Mouse (Mus musculus) naive thymus-derived CD4-positive, alpha-beta T cell, adult 2 months (primary cell): ENCODE data around the gene Cyld.
"Not testable (repeated sequence)": the region's sequence is repeated elsewhere in the genome, so short reads cannot be mapped to it uniquely, and the experiment has no call there.

Source experiments
- DNase-seq: peaks from one replicate; pipeline ENCODE4 v3.0.0-alpha.2; 2011; ENCODE audit warnings: low read depth

Cyld gene

DNA sequence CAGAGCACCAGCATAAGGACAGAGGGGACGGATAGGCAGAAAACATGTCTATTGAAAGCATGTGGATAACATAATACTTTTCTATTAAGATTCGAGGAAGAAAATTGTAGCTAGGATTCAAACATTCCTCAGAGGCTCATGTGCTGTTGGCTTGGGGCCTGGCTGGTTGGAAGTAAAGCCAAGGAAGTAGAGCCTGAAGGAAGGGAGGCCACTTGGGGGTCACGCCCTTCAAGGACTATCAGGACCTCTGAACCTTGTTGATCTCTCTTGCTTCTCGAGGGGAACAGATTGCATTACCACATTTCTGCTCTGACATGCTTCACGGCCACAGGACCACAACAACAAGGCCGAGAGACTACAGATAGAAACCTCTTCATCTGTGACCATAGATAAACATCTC lies 7.7 kb upstream of the Cyld start:
- DNase-seq, result no peak

DNA sequence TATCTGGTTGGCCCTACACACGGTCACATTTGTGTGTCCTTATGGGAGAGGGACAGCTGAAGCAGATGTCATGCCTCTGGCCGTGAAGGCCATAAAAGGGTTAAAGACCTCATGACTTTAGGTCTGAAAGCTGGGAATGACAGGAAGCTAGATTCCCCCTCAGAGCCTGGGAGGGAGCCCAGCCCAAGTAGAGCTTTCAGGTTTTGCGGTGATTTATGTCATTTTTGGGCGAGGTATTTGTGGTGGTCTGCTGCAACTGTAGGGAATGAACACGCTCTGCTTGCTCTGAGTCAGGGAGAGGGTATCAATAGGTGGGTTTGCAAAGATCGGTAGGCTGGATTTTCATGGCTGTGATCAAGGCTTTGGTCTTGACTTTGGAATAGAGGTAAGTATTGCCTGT lies 6.9 kb upstream of the Cyld start:
- DNase-seq, result no peak

DNA sequence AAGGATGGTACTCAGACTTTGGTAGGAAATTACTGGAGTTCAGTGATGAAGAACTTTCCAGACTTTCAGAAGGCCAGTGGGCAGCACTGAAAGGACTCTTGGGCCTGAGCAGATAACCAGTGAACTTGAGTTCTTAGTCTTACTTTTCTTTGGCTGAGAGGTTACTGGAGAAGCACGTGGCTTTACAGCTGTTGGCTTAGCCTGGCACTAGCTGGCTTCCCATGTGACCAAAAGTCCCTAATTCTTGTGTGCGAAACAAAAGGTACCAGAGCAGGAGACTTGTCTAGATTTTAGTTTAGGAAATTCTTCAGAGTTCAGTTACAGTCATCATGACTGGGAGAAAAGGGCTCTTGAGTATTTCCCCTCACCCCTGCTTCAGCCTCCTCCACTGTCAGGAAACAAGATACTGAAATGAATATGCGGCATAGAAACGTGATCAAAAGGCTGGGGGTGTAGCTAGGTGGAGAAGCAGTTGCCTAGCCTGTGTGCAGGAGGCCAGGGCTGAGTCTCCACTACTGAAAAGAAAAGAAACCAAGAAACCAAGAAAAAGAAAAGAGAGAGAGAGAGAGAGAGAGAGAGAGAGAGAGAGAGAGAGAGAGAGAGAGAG lies 5.4 kb upstream of the Cyld start:
- peak; percentile 78 for DNase-seq

DNA sequence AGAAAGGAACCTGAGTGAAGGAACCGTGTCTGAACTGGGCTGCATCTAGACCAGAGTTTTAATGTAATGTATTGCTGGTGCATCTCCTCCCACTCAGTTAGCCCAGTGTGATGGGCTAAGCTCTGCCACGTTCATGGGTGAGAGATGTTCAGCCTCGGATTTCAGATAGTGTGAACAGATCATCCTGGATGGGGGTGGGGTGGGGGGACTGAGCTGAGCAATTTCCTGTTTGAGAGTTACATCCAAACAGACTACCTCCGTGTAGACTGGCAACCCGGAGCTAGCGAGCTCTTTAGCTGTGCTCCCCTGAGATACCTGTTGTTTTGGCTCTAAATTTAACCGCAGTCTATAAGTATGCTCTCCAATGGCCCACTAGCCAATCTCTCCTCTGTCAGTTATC lies 4.9 kb upstream of the Cyld start:
- peak; percentile 83 for DNase-seq

DNA sequence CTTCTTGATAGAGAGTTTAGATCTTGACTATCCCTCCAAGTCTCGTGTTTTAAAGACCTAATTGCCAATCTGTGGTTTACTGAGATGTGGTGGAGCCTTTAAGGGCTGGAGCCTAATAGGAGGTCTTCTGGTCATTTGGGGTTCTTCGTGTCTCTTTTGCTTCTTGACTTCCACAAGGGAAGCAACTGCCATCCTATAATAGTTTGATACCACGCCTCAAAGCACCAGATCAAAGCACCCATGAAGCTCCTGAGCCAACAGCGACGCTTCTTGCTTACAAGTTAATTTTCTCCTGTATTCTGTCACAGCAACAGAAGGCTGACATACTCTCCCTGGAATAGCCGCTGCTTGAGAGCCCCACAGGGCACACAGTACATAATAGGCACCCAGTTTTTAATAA lies 4.0 kb upstream of the Cyld start:
- DNase-seq, result peak; percentile 49

DNA sequence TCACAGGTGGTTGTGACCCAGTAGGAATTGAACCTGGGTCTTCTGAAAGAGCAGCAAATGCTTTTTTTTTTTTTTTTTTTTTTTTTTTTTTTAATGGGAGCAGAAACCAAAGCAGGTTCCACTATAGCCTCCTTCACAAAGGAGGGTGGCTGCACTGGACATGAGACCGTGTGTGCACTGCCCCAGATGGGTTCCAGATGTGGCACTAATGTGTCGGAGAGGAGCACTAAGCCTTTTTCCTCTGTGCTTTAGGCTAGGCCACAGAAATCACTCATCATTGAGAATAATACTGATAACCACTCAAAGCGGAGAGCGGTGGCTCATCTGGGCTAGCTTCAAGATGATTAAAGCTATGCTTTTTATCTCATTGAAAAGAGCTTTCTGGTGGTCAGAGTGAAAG lies 3.5 kb upstream of the Cyld start:
- DNase-seq, result no peak

DNA sequence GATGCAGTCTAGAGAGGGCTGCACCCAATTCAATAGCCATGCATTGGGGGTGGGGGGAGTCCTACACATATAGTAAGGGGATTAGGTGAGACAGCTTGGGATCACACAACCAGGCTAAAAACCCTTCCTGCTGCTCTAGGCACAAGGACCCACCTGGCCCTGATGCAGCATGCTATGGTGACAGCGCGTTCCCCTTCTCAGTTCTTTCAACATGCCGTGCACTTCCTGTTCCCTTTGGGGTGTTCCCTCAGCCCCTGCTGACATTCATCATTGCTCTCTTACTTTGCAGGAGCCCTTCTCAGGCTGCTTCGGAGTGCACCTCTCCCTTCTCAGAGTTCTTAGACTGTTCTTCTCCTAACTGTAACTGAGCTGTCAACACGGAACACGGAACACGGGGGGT lies 2.5 kb upstream of the Cyld start:
- DNase-seq, result peak; percentile 74

DNA sequence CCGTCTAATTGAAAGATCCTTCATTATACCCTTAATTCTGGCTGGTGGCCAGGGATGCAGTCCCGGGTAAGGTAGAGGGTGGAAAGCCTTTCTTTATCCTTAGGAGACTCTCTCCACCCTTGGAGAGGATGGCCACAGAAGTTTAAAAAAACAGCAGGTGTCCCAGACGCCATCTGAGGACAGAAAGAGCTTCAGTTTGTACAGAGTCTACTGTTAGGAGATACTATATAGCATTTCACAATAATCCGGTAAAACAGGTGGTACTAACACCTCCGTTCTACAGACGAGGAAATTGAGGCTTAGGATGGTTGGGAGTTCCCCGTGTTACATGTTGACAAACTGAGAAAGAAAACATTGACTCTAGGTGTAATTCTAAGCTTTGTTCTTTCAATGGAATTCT lies 600 bp upstream of the Cyld start:
- DNase-seq, result no peak

DNA sequence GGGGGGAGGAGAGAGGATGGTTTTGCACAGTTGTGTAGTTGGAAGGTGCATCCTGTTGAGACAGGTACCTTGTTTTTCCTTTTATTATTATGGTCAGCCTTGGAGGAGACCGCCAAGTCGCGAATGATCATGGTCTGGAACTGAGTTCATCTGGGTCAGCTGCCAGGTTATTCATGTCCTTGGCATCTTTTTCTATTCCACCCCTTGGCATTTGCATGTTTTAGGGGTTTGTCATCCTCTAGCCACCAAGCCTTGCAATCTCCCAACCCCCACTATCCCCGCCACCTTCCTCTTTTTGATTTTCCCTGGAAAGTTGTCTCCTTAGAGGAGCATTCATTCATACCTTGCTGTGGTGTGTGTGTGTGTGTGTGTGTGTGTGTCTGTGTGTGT lies 809 bp downstream of the Cyld start:
- DNase-seq, result no peak

DNA sequence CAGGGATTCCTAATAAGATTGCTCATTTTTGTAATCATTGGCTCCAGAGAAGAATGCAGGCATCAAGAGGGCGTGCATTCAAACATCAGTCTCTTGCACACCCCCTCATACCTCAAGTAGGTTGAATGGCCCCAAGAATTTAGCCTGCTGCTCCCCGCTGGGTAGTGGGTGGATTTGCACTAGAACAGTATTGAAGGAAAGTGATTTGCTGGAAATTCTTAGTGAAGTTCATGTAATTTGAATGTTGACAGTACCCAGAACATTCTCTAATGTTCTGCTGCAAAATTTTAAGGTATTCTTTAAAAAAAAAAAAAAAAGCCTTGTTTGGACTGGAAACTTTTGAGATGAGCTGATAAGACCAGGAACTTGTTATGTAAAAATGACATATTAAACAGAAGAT lies 1.2 kb downstream of the Cyld start:
- peak; percentile 44 for DNase-seq

DNA sequence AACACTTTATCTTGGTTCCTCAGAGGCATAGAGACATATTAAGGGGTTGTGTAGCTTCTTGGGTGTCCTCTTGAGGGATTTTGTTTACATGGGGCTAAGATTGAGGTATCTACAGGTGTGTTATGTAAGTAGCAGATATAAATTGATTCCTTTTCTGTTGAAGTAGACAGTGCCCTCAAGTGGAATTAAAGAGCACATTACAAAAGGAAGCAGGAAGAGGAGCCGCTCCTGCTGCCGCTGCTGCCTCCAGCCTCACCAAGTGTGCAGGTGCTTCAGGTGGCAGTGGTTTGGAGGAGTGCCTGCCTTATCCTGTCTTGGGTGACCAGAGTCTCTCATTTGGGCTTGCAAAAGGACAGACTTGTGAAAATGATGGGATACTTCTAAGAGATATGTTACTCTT lies 4.8 kb downstream of the Cyld start:
- DNase-seq, result peak; percentile 80

DNA sequence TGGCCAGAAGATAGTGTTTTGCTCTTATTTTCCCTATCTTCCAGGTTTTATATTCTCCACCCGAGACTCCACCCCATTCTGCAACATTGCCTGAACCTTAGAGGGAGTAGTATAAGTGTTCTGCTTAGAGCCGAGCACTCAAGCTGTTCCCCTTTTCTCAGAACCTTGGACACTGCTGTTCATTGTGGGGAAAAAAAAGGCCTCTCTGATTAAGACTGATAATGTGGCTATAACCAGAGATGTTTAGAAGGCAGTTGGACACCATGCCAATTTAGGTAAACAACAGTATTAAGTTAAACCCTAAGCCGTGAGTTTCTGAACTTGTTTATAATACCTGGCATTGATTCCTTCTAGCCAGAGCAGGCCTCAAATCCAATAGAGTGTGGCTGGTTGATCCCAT lies 6.0 kb downstream of the Cyld start:
- DNase-seq, result no peak

DNA sequence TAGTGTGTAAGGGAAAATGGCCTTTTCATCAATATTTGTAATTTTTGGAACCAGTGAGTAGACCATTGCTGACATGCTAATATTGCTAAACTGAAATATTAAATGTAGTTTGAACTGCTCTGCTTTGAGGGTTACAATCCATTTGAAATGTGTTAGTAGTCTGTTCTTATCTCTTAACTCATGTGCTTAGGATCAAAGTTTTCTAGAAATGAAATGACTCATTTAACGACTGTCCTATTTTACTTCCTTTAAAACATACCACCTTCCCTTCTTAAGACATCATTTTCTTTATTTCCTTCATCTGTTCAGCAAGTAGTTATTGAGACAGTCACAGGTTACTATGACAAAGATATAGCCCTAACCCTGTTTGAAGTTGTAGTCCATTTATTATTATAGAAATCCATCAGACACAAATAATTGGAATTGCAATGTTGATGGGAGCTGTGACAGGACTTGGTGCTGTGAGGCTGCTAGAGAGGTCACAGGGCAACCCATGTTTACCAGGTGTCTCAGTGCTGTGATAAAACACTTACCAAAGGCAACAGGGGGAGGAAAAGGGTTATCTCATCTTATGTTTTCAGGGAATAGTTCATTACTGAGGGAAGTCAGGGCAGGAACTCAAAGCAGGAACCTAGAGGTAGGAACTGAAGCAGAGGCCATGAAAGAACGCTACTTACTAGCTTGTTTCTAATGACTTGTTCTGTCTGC lies 26.6 kb downstream of the Cyld start:
- DNase-seq, result no peak

DNA sequence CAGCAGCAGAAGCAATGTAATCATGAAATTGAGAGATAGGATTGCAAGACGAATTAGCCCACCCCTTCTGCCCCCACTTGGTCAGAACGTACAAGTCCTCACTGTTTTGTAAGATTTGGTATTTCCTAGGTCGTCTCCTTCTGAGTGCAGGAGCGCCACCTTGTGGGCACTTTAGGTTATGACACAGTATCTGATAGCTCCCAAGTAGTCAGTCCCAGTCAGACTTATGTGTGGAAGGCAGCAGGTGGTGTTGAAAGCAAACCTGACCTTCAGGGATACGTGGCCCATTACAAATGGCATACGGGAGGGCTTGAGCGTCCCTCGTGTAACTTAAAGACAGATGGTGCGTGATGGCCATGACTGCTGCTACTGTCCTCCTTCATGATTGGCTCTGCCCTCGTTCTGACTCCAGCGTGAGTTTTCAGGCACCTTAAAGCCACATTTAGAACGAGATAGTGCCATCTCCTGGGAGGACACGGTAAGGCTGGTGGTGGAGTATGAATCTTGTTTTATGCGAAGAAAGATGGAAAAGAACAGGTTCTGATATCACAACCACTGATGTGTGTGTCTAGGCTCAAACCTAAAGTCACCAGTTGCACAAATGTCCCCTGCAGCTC lies 58.5 kb downstream of the Cyld start:
- DNase-seq, result peak; percentile 90

DNA sequence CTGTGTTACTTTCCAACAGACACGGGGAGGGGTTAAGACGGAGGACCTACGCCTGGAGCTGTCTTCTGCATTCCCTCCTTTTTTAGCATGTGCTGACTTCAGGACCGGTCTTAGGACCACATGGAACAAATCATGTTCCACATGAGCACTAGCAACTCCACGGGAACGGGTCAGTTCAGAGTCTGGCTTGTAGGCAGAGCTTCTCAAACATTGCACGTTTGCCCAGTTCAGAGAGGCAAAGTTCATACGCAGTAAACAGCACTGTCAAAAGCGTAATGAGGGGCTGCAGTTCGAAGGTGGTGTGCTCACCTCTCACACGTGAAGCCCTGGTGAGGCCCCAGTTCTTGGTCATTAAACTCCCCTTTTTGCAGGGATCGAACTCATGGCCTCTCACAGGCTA lies 65.2 kb downstream of the Cyld start:
- no peak for DNase-seq

DNA sequence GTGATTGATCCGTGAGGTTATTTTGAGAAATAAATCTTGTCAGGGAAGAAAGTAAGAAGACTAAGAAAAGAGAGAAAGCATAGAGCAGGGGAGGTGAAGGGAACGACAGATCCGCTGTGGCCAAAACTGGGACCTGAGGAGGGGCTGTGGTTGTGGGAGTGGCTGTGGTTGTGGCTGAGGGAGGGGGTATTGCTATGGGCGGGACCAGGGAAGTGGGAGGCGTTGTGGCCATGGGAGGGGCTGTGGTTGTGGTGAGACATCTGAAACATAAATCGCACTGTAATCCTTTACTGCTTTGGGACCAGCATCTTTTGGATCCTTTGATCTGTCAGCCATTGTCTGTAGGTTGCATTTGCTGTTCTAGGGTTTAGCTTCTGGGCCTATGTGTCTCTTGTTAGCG lies 74.4 kb downstream of the Cyld start:
- DNase-seq, result peak; percentile 42

DNA sequence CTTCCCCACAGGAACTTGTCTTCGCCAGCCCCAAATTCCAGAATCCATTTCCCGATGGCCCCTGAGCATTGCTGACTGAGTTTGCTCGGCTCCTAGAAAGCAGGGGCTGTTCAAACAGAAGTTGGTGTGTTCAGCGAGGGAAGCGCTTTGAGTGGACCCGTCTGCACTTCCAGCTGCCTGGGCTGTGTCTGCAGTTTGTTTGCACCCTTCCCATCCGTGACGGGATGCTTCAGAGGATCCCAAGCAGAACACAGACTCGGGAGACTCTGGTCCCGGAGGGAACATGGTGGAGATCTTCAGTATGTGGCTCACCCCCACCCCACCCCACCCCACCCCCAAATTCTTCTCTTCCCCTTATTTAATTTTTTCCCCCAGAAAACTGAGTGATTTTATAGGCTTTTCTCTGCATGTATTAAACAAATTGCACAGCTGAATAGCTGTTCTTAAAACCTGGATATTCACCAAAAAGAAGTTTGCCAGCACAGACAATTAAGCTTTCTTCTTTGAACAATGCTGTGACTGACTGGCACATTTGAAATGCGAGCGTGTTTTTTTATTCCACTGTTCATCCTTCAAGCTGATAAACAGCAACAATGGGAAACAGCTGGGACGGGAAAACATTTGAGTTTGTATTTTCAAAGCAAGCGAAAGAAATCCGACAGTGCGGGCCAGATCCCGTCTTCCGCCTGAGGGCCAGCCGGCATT lies 77.9 kb downstream of the Cyld start:
- DNase-seq, result no peak

DNA sequence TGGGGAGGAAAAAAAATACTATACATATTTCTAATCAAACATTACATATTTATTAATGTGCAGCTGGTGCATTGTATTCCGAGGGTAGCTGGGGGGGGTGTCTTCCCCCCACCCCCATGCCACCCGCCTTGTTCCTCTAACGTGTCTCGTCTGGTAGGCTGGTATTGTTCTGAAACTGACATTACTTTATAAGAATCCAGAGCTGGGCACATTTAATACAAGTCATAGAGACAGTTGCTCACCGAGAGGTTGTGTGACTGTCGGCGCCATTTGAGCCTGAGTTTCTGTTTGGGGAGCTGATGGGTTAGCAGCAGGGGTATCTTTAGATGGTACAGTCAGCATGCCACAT lies 78.4 kb downstream of the Cyld start:
- DNase-seq, result no peak

DNA sequence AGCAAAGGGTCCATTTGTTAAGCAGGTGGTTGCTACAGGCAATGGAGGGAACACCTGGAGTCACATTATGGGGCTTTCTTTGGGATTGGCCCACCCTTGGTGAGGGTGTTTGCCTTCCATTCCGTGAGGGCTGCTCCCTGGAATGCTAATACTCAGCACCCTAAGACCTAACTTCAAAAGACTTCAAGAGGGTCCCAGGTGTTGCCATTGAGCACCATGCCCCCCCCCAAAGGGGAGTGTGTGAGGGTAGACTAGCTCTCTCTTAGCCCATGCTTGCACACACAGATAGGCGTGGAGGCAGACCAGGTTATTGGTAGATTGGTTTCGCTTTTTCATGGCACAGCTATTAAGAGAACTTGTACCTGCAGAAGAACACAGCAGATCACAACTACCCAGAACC lies 83.3 kb downstream of the Cyld start:
- DNase-seq, result no peak

DNA sequence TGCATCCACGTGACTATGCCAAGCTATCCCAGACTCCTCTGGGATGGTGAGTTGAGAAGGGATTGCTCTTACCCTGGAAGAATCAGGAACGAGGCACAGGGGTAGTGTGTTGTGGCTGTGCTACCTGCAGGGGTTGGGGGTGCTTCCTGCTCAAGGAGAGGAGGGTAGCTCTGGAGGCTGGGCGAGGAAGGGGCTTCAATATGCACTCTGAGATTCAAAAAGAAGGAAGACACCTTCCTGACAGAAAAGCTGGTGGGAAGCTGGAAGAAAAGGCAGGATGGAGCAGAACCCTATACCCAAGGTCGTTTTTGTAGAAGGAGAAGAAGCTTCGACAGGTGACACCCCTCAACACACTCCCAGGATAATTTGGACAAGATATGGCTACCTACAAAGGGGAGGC lies 84.5 kb downstream of the Cyld start:
- DNase-seq, result no peak

DNA sequence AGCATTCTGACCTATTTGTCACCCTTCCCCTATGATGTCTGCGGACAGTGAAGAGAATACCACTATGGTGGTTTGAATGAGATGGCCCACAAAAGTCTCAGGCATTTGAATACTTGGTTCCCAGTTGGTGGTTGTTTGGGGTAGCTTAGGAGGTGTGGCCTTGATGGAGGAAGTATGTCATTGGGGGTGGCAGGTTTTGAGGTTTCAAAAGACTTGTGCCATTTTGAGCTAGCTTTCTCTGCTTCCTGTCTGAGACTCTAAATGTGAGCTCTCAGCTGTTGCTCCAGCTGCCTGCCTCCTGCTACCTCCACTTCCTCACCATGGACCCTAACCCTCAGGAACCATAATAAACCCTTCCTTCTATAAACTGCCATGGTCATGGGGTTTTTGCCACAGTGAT lies 86.9 kb downstream of the Cyld start:
- DNase-seq, result no peak

DNA sequence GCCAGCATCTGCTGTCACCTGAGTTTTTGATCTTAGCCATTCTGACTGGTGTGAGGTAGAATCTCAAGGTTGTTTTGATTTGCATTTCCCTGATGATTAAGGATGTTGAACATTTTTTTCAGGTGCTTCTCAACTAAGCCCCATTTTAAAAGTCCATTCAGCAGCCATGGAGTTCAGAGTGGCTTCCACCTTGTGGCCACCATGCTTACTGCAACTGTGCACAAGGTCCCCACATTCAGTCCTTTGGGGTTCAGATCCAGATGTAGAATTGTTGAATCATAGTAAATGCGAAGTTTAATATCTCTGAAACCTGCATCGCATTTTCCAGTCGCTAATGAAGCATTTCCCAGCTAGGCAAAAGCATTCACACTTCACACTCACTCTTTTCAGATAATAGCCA lies 91.5 kb downstream of the Cyld start:
- not testable (repeated sequence) for DNase-seq

DNA sequence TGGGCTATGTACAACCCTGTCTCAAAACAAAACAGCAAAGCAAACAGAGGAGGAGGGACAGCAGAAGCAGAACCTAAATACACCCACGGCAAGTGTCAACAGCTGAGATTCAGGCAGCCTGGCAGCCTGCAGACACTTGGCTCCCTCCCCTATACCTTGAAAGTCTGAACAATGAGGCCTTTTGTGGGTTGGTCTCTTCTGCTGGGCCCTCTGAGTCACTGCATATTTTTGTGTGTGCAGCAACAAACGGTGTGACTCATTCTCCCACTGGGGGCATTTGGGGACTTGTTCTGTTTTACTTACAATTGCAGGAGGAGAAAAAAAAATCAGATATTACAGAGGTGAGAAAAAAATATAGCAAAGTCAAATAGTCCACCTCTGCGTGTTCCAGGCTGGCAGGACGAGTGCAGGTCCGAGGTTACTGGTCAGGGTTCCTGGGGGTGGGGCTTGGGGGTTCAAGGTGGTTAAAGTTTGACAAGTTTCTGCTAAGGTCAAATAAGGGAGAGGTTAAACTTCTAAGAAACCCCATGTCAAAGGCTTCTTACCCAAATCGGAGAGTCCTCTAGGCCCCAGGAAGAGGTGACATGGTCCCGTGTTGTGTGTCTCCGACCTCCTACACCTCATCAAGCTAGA lies 96.0 kb downstream of the Cyld start:
- DNase-seq, result no peak
